Mouse (Mus musculus): ENCODE results near the gene Hmgcs2.

The Hmgcs2 gene

DNA sequence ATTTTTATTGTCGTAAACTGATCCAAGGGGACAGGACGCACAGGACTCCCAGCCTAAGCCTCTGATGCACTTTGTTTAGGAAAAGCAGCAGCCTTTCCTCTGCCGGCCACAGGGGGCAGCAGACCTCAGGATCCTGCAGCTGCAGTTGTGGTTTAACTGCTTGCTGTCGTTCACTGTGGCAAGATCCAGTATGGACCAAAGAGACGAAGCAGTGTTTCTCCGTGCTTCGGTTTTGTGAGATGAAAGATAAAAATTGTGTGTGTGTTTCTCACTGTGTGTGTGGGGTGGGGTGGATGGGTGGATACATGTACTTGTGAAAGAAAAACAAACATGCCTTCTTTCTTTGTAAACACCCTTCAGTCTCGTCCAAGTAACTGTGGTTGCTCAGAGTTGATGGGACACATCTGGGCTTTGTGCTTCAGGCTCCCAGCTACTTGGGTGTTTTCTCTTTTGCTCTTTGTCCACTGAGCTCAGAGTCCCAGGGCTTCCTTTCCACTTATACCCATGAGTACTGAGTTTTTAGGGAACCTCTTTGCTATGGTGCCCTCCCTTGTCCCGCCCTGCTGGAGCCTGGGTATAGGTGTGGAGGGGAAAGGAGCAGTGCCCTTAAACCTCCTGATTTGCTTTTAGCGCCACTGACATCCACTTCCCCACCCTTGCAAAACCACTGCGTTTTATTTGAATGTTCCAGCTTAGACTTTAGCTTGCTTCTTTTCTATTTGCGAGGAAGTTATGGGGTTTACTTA lies 871 bp downstream of the Hmgcs2 start:
- no peak for DNase-seq (ENCODE audit: low read depth, low spot score)

DNA sequence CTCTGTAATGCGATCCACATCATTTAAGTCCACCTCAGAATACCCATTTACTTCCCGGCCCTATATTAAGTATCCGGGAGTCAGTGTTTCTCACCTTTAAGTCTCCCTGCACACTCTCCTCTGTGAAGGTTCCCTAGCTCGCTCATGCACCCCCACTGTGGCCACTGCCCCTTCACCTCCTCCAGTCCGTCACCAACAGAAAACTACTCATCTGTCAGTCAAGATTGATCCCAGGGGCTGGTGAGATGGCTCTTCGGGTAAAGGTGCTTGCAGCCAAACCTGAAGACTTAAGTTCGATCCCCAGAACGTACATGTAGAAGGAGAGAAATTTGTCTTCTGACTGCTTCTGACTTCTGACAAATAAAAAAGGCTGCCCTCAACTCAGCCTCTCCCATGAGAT lies 2.2 kb downstream of the Hmgcs2 start:
- no peak for DNase-seq (ENCODE audit: low read depth, low spot score)

GRCm38 (mm10) chr3:98283205-98283604 lies 3.0 kb downstream of the Hmgcs2 start:
- no peak for DNase-seq (ENCODE audit: low read depth, low spot score)

- no peak for DNase-seq (ENCODE audit: low read depth, low spot score)
These were observed 10.8 kb downstream of the Hmgcs2 start for GRCm38 (mm10) chr3:98291044-98291443.

- no peak for DNase-seq (ENCODE audit: low read depth, low spot score)
These were observed 15.7 kb downstream of the Hmgcs2 start for GRCm38 (mm10) chr3:98295965-98296364.

DNA sequence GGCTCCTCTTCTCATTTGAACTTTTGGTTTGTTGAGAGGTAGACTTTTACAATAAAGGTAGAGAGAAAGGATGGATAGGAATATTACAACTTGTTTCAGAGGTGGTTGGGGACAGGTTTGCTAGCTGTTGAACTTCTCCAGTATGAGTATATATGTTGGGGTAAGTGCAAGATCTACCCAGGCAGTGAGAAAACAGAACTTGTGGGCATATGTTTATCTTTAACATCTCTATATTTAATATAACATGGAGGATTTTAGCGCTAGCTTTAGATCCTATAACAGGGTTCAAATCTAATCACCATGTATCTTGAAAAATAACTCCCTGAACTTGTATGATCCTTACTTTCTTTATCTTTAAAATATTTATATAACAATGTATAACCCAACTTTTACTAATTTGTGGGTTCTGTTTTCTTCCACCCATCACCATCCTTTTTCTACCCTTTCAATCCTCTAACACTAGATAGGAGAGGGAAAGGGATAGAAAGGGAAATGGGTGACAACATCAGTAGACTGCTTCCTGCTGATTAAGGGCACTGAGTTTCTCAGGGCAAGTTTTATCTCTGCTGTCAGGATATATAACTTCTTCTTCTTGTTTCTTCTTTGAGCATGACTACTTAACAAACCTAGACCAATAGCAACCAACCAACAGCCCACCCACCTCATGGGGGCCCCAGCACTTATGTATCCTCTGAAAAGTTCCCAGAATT lies 19.3 kb downstream of the Hmgcs2 start:
- no peak for DNase-seq (ENCODE audit: low read depth, low spot score)

- no peak for DNase-seq (ENCODE audit: low read depth, low spot score)
These were observed 20.0 kb downstream of the Hmgcs2 start for GRCm38 (mm10) chr3:98300266-98300665.

DNA sequence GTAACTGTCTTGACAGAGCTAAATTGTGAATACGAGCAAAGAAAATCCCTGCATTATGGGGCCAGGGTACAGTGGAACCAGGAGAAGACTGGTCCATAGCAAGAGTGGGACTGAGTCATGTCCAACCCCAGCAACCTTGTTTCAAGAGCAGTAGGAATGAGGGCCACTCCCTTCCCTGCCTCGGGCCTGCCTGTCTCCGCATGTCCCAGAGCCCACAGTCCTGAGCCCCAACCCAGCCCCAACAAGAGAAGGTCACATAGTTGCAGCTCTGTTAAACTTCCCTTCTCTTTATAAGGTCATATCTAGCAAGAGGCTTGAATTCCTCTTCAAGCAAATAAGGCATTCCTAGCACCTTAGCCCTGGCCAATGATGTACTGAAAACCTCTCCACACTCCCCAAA lies 21.5 kb downstream of the Hmgcs2 start:
- DNase-seq (ENCODE audit: low read depth, low spot score), result no peak

DNA sequence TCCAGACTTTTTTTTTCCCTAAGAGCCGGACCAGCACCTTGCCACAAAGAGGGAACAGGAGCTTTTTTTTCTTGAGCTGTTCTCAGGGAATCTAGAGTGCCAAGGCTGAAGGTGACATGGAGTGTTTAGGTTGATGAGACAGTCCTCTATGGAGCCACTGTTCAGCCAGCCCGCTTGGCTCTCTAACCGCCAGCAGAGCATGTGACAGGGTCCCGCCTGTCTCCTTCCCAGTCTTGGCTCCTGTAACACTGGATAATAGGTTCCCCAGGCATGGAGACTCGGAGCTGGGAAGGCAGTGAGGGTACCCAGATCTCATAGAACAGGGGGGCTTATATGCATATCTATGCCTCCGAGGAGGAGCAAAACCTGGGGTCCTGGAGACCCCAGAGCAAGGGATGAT lies 28.4 kb downstream of the Hmgcs2 start:
- DNase-seq (ENCODE audit: low read depth, low spot score), result no peak

GRCm38 (mm10) chr3:98310456-98310855 lies 30.2 kb downstream of the Hmgcs2 start:
- DNase-seq (ENCODE audit: low read depth, low spot score), result no peak

DNA sequence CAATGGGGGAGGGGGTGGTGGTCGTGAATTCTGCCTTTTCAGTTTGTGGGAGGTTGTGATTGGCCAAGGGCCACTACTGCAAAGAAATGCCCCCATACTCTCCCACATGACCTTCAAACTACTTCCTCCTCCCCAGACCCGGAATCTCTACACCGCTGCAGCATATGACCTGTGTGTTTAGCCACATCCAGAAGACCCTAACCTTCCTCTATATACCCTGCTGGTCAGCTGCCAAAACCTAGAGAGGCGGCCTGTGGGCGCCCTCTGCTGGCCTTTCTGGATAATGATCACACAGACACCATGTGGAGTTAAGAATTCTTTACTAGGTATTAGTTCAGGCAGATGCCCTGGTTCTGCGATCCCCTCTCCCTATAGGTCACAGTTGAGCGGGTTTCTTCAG lies 32.6 kb downstream of the Hmgcs2 start:
- DNase-seq (ENCODE audit: low read depth, low spot score), result no peak

DNA sequence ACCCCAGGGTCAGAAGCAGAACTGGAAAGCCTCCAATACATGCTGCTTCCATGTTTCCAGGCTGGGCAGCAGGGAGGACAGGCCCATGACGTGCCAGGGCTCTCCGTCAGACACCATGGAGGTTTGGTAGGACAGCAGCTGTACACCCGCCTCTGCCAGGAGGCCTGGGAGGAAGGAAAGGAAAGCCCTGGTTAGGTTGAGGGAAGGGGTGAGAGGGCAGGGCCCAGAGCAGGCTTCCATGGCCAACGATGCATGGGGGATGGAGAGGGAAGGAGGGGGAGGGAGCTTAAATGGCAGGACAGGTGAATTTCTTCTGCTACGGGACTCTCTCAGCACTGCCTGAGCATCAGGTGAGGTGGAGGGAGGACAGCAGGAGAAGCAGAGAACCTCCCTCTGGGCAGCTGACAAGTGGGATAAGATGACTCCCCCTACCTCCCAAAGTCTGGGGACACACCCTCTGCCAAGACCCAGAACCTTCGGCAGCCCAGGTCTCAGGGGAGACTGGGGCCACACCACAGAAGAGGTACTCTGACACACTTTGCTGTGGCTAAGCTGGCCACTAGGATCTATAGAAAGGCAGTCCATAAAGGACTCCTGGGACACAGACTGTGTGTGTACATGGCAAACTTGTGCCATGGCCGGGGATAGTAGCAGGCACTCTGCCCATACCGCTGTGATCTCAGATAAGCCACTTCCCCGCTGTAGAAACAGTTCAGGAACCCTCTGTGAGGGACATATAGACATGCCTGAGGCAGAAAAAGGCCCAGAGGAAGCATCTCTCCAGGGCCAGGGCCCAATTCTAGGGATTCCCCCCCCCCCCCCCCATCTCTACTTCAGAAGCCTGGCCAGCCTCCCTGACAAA lies 33.3 kb downstream of the Hmgcs2 start:
- no peak for DNase-seq (ENCODE audit: low read depth, low spot score)

- no peak for DNase-seq (ENCODE audit: low read depth, low spot score)
These were observed 34.9 kb downstream of the Hmgcs2 start for GRCm38 (mm10) chr3:98315181-98315580.

- DNase-seq (ENCODE audit: low read depth, low spot score), result no peak
These were observed 36.9 kb downstream of the Hmgcs2 start for GRCm38 (mm10) chr3:98317143-98317542.

DNA sequence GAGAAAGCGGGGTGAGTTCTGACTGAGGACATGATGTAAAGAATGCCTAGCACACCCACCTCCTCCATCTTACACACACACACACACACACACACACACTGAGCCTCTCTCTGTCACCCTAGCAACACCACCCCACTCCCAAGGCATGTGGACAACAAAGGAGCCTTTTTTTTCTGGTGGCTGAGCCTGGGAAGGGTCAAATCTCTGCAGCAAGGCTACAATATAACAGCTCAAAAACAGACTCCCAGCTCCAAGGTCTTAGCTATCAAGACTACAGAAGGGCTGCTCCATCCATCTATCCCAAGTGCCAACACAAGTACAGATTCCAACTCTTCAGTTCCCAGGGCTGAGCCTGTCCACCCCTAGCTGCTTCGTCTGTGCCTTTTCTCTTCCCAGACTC lies 39.0 kb downstream of the Hmgcs2 start:
- no peak for DNase-seq (ENCODE audit: low read depth, low spot score)

- no peak for DNase-seq (ENCODE audit: low read depth, low spot score)
These were observed 42.0 kb downstream of the Hmgcs2 start for GRCm38 (mm10) chr3:98322209-98322608.

GRCm38 (mm10) chr3:98324235-98324634 lies 44.0 kb downstream of the Hmgcs2 start:
- no peak for DNase-seq (ENCODE audit: low read depth, low spot score)

DNA sequence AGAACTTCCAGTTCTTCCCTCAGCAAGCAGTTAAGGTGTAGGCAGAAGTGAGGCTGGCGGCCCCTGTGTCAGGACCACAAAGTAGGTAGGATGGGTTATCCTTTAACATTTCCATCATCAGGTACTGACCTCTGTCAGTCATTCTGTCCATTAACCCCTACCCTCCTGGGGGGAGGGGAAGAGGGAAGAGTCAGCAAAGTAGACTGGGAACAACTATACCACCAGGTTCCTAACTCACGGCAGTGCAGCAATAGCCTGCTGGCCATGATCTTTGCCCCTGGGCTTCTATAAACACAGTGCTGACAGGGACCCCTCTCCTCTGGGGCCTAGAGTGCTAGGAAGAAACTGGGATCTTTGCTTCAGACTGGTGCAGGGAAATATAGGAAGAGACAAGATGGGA lies 53.8 kb downstream of the Hmgcs2 start:
- DNase-seq (ENCODE audit: low read depth, low spot score), result no peak

GRCm38 (mm10) chr3:98335331-98335730 lies 55.1 kb downstream of the Hmgcs2 start:
- no peak for DNase-seq (ENCODE audit: low read depth, low spot score)

GRCm38 (mm10) chr3:98335886-98336285 lies 55.7 kb downstream of the Hmgcs2 start:
- no peak for DNase-seq (ENCODE audit: low read depth, low spot score)

DNA sequence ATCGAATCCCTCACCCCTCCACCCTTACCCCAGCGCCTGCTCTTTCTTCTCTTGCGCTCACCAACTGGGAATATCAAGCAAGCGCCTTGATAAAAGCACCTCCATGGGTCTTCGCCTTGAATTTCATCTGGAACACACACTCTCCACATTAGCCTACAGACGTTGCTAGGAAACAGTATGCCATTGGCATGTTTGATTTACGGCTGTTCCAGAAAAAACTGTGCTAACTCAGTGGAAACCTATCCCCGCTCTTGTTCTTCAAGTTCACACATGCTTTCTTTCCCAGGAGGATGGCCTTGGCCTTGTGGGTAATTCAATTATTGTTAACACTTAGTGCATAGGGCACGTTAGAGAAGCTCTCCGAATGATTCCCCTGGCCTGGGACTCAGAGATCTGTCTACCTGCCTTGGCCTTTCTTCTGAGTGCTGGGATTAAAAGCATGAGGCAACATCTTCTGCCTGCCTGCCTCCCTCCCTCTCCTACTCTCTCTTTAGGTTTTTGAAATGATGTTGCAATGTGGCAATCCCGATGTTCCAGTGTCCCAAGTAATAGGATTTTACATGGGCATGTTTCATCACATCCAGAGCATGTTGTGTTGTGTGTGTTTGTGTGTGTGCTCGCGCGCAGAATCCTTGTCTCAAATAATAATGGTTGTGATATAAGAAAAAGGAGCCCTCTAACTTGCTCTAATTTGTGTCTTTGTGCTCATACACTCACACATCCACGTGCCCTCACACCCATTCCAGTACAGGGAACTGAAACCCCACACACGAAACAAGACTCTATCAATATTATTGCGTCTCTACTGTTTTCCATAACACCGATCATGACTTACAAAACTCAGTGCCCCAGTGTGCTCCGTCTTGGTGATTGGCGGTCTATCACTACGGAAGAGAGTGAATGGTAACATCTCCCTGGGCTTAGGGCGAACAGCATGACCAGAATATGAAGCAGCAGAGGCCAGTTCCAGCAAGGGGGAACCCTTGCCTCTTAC lies 56.7 kb downstream of the Hmgcs2 start:
- no peak for DNase-seq (ENCODE audit: low read depth, low spot score)

All from WW6 (cell line).